Mouse (Mus musculus) layer of hippocampus, adult 9-10 months (tissue): Measurements from ENCODE around the gene Sik1.

ENCODE experiments used
- DNase-seq: peaks from one replicate; pipeline ENCODE4 v3.0.0; 2022; ENCODE audit warnings: low spot score

The Sik1 gene

GRCm38 (mm10) chr17:31806025-31806424, 49.6 kb downstream of the Sik1 start:
- DNase-seq = no peak

- DNase-seq = no peak
Observed at GRCm38 (mm10) chr17:31805585-31805984, 50.0 kb downstream of the Sik1 start.

- no peak for DNase-seq
Observed at GRCm38 (mm10) chr17:31802272-31803017, 53.2 kb downstream of the Sik1 start.

GRCm38 (mm10) chr17:31800852-31801363, 54.7 kb downstream of the Sik1 start:
- DNase-seq = no peak

GRCm38 (mm10) chr17:31795893-31796292, 59.7 kb downstream of the Sik1 start:
- no peak for DNase-seq
